Mouse (Mus musculus) limb, embryonic 15.5 days (tissue): ENCODE results near the gene Rbms1. TPM values are rescaled to one million over a fixed set of nuclear protein-coding genes. Genes with fewer than 3 reads are reported as not detected.

Source experiments
- ATAC-seq: fragments of 200-750 bp; cut with Nextera tagmentation; 2 replicates; pipeline ENCODE4 v1.8.0; 2017; ENCODE audit warnings: low read depth, moderate TSS enrichment; ENCODE audit not compliant: insufficient number of reproducible peaks, low FRiP score, low TSS enrichment
- H3K27ac ChIP-seq: fragments of 300-500 bp; sonication (generic); 2 replicates; pipeline ENCODE4 v1.5.1; 2015; ENCODE audit warnings: moderate library complexity, mild to moderate bottlenecking, inconsistent platforms
- H3K27me3 ChIP-seq: fragments of 300-500 bp; sonication (generic); 2 replicates; pipeline ENCODE4 v1.6.1; 2015; ENCODE audit warnings: inconsistent platforms
- H3K36me3 ChIP-seq: fragments of 300-500 bp; sonication (generic); 2 replicates; pipeline ENCODE4 v1.6.1; 2015; ENCODE audit warnings: inconsistent platforms
- H3K4me1 ChIP-seq: fragments of 300-500 bp; sonication (generic); 2 replicates; pipeline ENCODE4 v1.6.1; 2015; ENCODE audit warnings: inconsistent platforms
- H3K4me2 ChIP-seq: fragments of 300-500 bp; sonication (generic); 2 replicates; pipeline ENCODE4 v1.6.1; 2015; ENCODE audit warnings: mild to moderate bottlenecking, inconsistent platforms
- H3K4me3 ChIP-seq: fragments of 300-500 bp; sonication (generic); 2 replicates; pipeline ENCODE4 v1.5.1; 2015; ENCODE audit warnings: mild to moderate bottlenecking, inconsistent platforms
- H3K9ac ChIP-seq: fragments of 300-500 bp; sonication (generic); 2 replicates; pipeline ENCODE4 v1.6.1; 2015; ENCODE audit warnings: inconsistent platforms
- H3K9me3 ChIP-seq: fragments of 300-500 bp; sonication (generic); 2 replicates; pipeline ENCODE4 v1.6.1; 2016; ENCODE audit warnings: inconsistent platforms
- WGBS: fragments of 180-500 bp; shearing (Covaris S2); methylation state at CpG from one replicate; pipeline ENCODE4 v1.1.7; 2015; 5-methylcytosine and 5-hydroxymethylcytosine counted together
- polyA plus RNA-seq: library from polyadenylated mRNA; unstranded; fragments of >200 nt; fragmentation: Nextera tagmentation; extraction: Ambion mirVana; gene quantifications from 2 replicates; pipeline ENCODE4 v1.2.1, GENCODE M21; 2015

The Rbms1 gene
- polyA plus RNA-seq, 1 experiment from 2014 or later: 138 TPM

DNA sequence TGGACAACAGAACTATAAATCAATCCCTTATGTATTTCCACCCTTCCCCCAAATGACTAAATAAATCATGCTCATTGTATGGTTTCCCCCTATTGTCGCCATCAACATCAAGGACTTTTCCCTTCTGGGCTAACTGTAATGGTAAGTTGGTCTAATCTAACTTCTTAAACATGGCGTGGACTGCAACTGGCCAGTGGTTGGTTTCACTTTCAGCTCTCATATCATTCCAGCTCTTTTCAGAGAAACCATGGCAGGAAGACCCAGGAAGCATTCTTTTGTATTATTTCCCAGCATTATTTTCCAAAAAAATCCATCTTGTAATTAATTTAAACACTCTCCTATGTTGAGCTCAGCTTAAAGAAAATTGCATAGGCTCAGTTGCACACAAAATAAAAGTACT, 23.0 kb downstream of the Rbms1 start:
- Histone ChIP-seq H3K4me1 (peaks cover 13% of the 10 kb centered on the region), H3K9me3 (no peaks in the 10 kb centered on the region), H3K27ac (peak overlapping the region; percentile 60; the same call in 1 of the 2 replicates), H3K36me3 (no peaks in the 10 kb centered on the region), H3K27me3 (no peaks in the 10 kb centered on the region), H3K4me2 (peak overlapping the region; percentile 34), H3K4me3 (peak overlapping the region; percentile 10; the same call in 1 of the 2 replicates), H3K9ac (no peak overlapping the region)
- 61% methylated on average over 2 of the region's 2 CpGs for WGBS
- ATAC-seq: no peak

GRCm38 (mm10) chr2:60936910-60937309, 26.1 kb downstream of the Rbms1 start:
- Histone ChIP-seq H3K9ac (no peak overlapping the region), H3K4me1 (peaks cover 13% of the 10 kb centered on the region), H3K4me3 (no peak overlapping the region), H3K36me3 (no peaks in the 10 kb centered on the region), H3K4me2 (no peak overlapping the region), H3K27me3 (no peaks in the 10 kb centered on the region), H3K9me3 (no peaks in the 10 kb centered on the region), H3K27ac (no peak overlapping the region)
- no peak for ATAC-seq
- 85% methylated on average over 14 of the region's 14 CpGs for WGBS

GRCm38 (mm10) chr2:60928948-60929347, 34.0 kb downstream of the Rbms1 start:
- ATAC-seq: no peak
- H3K4me1 ChIP-seq: peaks cover 8% of the 10 kb centered on the region; the same call in 1 of the 2 replicates
- no peaks in the 10 kb centered on the region for H3K27me3 ChIP-seq
- no peak overlapping the region for H3K4me3 ChIP-seq
- H3K9me3 ChIP-seq: no peaks in the 10 kb centered on the region
- H3K4me2 ChIP-seq: no peak overlapping the region
- no peaks in the 10 kb centered on the region for H3K36me3 ChIP-seq
- H3K9ac ChIP-seq: no peak overlapping the region
- H3K27ac ChIP-seq: no peak overlapping the region
- WGBS: 89% methylated on average over 5 of the region's 5 CpGs

- Histone ChIP-seq H3K27me3 (no peaks in the 10 kb centered on the region), H3K4me1 (peaks cover 11% of the 10 kb centered on the region), H3K9me3 (no peaks in the 10 kb centered on the region), H3K4me3 (no peak overlapping the region), H3K9ac (no peak overlapping the region), H3K27ac (no peak overlapping the region), H3K36me3 (no peaks in the 10 kb centered on the region), H3K4me2 (no peak overlapping the region)
- ATAC-seq: no peak
- WGBS: 87% methylated on average over 8 of the region's 8 CpGs
These were observed 34.9 kb downstream of the Rbms1 start for GRCm38 (mm10) chr2:60927906-60928775.

- whole genome bisulfite sequencing: 62% methylated on average over 5 of the region's 5 CpGs
- Histone ChIP-seq H3K36me3 (no peaks in the 10 kb centered on the region), H3K27ac (no peak overlapping the region), H3K4me2 (no peak overlapping the region), H3K27me3 (no peaks in the 10 kb centered on the region), H3K9me3 (no peaks in the 10 kb centered on the region), H3K9ac (no peak overlapping the region), H3K4me3 (no peak overlapping the region), H3K4me1 (peaks cover 22% of the 10 kb centered on the region)
- ATAC-seq: no peak
These were observed 37.9 kb downstream of the Rbms1 start for GRCm38 (mm10) chr2:60925063-60925462.

DNA sequence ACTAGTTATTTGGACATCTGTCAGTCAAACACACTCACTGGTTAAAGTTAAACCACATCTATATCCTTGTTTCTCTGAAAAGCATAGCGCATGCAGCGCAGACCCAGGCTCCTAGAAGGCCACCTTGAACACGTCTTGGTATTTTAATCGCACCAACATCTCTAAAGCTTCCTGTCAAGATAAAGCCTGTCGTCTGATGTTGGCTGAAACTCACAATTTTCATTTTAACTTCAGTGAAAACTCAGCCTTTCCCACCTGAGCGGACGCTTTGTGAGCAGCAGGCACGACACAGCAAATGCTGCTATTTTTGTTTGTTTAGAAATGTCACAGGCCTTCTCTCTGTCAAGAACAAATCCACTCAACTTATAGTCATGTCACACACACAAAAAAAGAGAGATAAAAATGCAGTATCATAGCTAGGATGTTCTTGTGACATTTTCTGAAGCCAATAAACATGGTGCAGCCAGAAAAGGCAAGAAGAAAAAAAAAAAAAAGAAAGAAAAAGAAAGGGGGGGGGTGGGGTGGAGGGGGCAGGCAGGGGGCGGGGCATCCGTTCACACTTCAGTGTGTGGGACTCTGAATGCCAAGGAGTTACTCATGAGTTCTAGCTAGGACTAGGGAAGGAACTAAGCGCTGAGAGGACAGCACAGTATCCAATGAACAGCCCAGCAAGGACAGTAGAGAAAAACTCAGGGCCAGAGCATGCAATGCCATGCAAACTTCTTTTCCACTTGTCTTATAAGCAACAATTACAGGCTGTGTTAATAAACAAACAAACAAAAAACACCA, 39.0 kb downstream of the Rbms1 start:
- H3K4me2 ChIP-seq: no peak overlapping the region
- ATAC-seq: no peak
- no peak overlapping the region for H3K4me3 ChIP-seq
- H3K27me3 ChIP-seq: no peaks in the 10 kb centered on the region
- no peaks in the 10 kb centered on the region for H3K36me3 ChIP-seq
- no peaks in the 10 kb centered on the region for H3K9me3 ChIP-seq
- 65% methylated on average over 11 of the region's 11 CpGs for WGBS
- H3K9ac ChIP-seq: no peak overlapping the region
- peaks cover 22% of the 10 kb centered on the region for H3K4me1 ChIP-seq
- H3K27ac ChIP-seq: 0 out of 2 replicates have a peak overlapping the region, but pooled peaks have one; percentile 40

DNA sequence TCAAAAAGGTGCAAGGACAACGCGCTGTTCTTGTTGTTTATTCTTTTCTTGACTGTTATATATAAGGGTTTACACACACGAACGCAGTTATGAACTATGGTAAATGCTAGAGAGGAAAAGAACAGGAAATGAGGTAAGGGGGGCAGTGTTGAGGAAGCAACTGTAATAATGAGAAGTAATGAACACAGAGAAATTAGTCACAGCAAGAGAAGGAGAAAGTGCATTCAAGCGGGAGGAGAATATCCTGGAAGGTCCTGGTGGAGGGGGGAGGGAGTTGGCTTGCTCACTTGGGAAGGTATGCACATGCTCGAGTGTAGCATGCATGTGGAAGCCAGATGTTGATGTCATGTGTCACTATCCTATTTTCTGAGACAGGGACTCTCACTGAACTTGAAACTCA, 39.9 kb downstream of the Rbms1 start:
- Histone ChIP-seq H3K9ac (no peak overlapping the region), H3K4me3 (no peak overlapping the region), H3K27me3 (no peaks in the 10 kb centered on the region), H3K27ac (peak overlapping the region; percentile 40; the same call in 1 of the 2 replicates), H3K4me2 (no peak overlapping the region), H3K36me3 (no peaks in the 10 kb centered on the region), H3K9me3 (no peaks in the 10 kb centered on the region), H3K4me1 (peaks cover 22% of the 10 kb centered on the region)
- no peak for ATAC-seq
- WGBS: 43% methylated on average over 6 of the region's 6 CpGs

DNA sequence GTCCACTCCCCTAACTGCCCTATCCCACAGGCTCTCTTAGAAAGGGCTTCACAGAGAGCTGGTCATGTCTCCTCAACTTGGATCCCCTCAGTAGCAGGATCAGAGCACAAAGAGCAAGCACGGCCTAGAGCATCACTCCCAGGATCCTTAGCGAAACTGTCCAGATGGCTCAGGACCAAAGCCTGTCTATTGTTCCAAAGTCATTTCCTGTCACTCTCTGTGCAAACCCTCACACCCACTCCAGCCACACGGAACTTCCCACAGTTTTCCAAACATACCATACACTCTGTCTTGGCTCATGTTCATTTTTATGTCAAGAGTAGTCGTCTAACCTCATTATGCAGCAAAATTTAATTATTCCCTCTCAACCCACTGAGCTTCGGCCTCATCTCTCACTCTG, 40.6 kb downstream of the Rbms1 start:
- peaks cover 22% of the 10 kb centered on the region for H3K4me1 ChIP-seq
- H3K9me3 ChIP-seq: no peaks in the 10 kb centered on the region
- ATAC-seq: no peak
- no peak overlapping the region for H3K4me3 ChIP-seq
- WGBS: 48% methylated on average over 5 of the region's 5 CpGs
- no peak overlapping the region for H3K9ac ChIP-seq
- no peaks in the 10 kb centered on the region for H3K36me3 ChIP-seq
- H3K4me2 ChIP-seq: no peak overlapping the region
- no peaks in the 10 kb centered on the region for H3K27me3 ChIP-seq
- H3K27ac ChIP-seq: no peak overlapping the region

DNA sequence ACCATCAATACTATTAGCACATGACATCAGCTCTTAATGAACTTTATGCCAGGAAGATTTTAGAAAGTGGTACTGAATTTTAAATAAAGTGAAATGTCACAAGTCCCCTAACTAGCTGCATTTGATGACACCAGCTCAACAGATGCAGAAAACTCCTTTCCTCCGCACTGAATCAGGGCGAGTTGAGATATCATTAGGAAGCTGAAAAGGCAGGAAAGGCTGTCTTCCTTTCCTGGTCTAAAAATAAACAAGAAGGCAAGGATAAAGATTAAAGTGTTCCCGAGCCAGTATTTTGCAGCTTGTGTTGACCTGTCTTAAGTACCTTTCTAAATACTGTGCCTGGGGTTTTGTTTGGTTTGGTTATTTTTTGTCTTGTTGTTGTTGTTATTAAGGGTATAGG, 42.9 kb downstream of the Rbms1 start:
- no peak overlapping the region for H3K4me3 ChIP-seq
- no peaks in the 10 kb centered on the region for H3K27me3 ChIP-seq
- H3K36me3 ChIP-seq: no peaks in the 10 kb centered on the region
- no peak overlapping the region for H3K9ac ChIP-seq
- H3K4me2 ChIP-seq: no peak overlapping the region
- 54% methylated on average over 3 of the region's 3 CpGs for WGBS
- no peak for ATAC-seq
- peaks cover 18% of the 10 kb centered on the region for H3K4me1 ChIP-seq
- H3K27ac ChIP-seq: no peak overlapping the region
- H3K9me3 ChIP-seq: no peaks in the 10 kb centered on the region

GRCm38 (mm10) chr2:60918401-60918800, 44.6 kb downstream of the Rbms1 start:
- peaks cover 14% of the 10 kb centered on the region for H3K4me1 ChIP-seq
- H3K36me3 ChIP-seq: no peaks in the 10 kb centered on the region
- no peak overlapping the region for H3K4me2 ChIP-seq
- no peaks in the 10 kb centered on the region for H3K27me3 ChIP-seq
- 84% methylated on average over 7 of the region's 7 CpGs for WGBS
- H3K27ac ChIP-seq: no peak overlapping the region
- H3K9ac ChIP-seq: no peak overlapping the region
- no peaks in the 10 kb centered on the region for H3K9me3 ChIP-seq
- H3K4me3 ChIP-seq: no peak overlapping the region
- ATAC-seq: no peak

DNA sequence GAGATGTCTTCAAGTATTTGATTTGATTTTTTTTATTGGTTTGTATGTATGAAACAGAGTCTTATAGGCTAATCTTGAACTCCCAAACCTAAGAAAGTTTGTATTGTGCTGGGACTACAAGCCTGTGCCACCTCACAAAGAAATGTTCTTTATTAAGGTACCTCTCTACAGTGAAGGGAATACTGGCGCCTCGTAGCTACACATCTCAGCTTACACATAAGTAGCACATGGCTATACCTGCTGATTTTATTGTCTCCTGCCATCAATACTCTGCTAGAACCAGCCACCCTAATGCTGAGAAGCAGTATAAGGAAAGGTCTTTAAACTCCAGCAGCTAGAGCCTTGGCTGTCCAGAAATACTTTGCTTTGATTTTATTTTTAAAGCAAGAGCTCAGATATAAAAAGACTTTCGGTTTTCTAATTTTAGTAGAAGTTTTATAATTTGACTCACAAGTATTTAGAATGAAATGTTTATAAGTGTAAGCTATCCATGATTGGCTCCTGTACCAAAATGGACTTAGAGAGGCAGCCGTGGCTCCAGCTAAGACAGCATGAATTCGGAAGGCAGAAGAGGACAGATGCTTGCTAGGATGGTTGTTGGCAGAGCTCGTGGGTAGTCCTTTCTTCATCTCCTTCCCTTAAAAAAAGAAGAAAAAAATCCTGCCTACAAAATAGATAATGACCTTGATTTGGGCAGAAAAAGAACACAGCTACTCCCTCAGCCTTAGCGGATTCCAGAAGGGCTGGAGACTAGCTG, 48.3 kb downstream of the Rbms1 start:
- H3K4me2 ChIP-seq: no peak overlapping the region
- H3K4me1 ChIP-seq: peaks cover 16% of the 10 kb centered on the region
- no peaks in the 10 kb centered on the region for H3K36me3 ChIP-seq
- H3K4me3 ChIP-seq: no peak overlapping the region
- no peak overlapping the region for H3K9ac ChIP-seq
- H3K9me3 ChIP-seq: no peaks in the 10 kb centered on the region
- WGBS: 50% methylated on average over 7 of the region's 7 CpGs
- no peak overlapping the region for H3K27ac ChIP-seq
- ATAC-seq: no peak
- H3K27me3 ChIP-seq: no peaks in the 10 kb centered on the region
